9 mouse cellular contexts compared by ENCODE assay signal in the genomic region with DNA sequence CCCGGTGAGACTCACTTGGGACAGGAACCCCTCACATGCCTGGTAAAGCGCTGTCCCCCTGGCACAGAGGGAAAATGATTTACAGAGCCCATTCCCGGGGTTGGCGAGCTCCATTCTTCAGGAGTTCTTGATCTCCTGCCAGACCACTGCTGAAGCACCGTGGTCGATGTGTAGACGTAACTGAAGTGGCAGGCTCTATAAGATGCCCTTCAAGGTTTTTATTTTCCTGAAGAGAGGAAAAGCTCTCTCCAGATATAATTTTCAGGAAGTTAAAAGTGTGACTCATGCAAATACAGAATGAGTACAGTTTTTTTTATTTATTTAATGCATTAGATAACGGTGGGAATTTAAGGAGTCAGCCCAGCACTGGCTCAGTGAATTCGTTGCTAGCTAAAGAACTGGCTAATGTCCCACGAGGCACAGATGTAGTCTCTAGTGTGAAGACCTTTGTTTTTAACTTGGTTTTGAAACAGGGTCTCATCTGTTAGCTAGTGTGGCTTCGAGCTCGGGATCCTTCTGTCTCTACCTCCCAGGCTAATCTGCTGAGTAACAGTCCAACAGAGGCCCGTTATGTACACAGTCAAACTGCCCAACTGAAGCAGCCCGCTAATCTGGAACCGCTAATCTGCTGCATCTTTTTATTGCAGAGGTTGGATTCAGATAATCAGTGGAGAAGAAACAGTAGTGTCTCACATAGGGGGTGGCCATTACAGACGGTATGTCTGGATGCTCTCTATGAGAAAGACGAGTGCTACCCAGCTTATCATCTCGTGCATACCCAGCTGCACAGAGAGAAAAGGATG. TPM values are rescaled to one million over a fixed set of nuclear protein-coding genes. Genes with fewer than 3 reads are reported as not detected.
DNase-seq lines count a peak whose midpoint lies in the region; ATAC-seq and TF ChIP-seq lines count a peak whose summit lies in the region.
"Had no signal": no experiment of that assay in that cellular context is flagged by ENCODE, and none has a peak within 500 bp of the region (broad histone marks: within the 10 kb centered on the region; RNA-seq: fewer than 3 reads in every experiment).

No protein-coding gene starts in this region.

- intact Hi-C loops in gastrocnemius, postnatal 14 days (cut with DNase I; ENCODE audit: low total_unique reads) = no loop called here

- TF ChIP-seq CTCF in cortical plate, adult 2 months (IDR thresholded peaks at IDR 0.05; ENCODE audit: extremely low read depth, insufficient read depth, low read length) = no peak
- no peak for TF ChIP-seq CTCF in cerebellum, adult 2 months (IDR thresholded peaks at IDR 0.05; ENCODE audit: borderline replicate concordance, insufficient read depth, low read depth, low read length)

- no peak for TF ChIP-seq POLR2A in cortical plate, adult 2 months (IDR thresholded peaks at IDR 0.05; ENCODE audit: extremely low read depth, insufficient read depth, low read length)
- no peak for TF ChIP-seq POLR2A in cerebellum, adult 2 months (IDR thresholded peaks at IDR 0.05; ENCODE audit: borderline replicate concordance, insufficient read depth, low read length)

- H3K9ac ChIP-seq in lung, embryonic 15.5 days = no peak overlapping the region
- no peak overlapping the region for H3K9ac ChIP-seq in intestine, embryonic 14.5 days (ENCODE audit: low read length)
- no peak overlapping the region for H3K9ac ChIP-seq in neural tube, embryonic 14.5 days (replicated peaks; ENCODE audit: low read depth, low read length)

- peak overlapping the region; percentile 96; the same call in 1 of the 2 replicates for H3K27ac ChIP-seq in lung, embryonic 15.5 days
- peak overlapping the region; percentile 98; the same call in 1 of the 2 replicates for H3K27ac ChIP-seq in cortical plate, adult 2 months (ENCODE audit: insufficient read depth, low read length)
- peak overlapping the region; percentile 99; the same call in 1 of the 2 replicates for H3K27ac ChIP-seq in intestine, embryonic 14.5 days (ENCODE audit: low read depth)
- H3K27ac ChIP-seq in neural tube, embryonic 14.5 days (ENCODE audit: low read depth, low read length) = peak overlapping the region; percentile 60
- no peak overlapping the region; the same call in 1 of the 2 replicates for H3K27ac ChIP-seq in cerebellum, adult 2 months (ENCODE audit: insufficient read depth, low read length)

- H3K4me3 ChIP-seq in lung, embryonic 15.5 days = no peak overlapping the region
- H3K4me3 ChIP-seq in cortical plate, adult 2 months (ENCODE audit: insufficient read depth, low read length) = no peak overlapping the region
- no peak overlapping the region for H3K4me3 ChIP-seq in intestine, embryonic 14.5 days (ENCODE audit: low read depth, low read length)
- H3K4me3 ChIP-seq in neural tube, embryonic 14.5 days (ENCODE audit: low read depth, low read length) = no peak overlapping the region
- H3K4me3 ChIP-seq in cerebellum, adult 2 months (replicated peaks; ENCODE audit: insufficient read depth, low read depth, low read length) = no peak overlapping the region

- H3K36me3 ChIP-seq in lung, embryonic 15.5 days = peaks cover 10% of the 10 kb centered on the region
- H3K36me3 ChIP-seq in intestine, embryonic 14.5 days (ENCODE audit: control insufficient read depth, insufficient read depth, low read length) = peaks cover 10% of the 10 kb centered on the region
- H3K36me3 ChIP-seq in neural tube, embryonic 14.5 days (ENCODE audit: control insufficient read depth, insufficient read depth, low read length) = no peaks in the 10 kb centered on the region

- 41% methylated on average over 18 of the region's 18 CpGs for WGBS in lung, embryonic 15.5 days
- WGBS in intestine, embryonic 14.5 days = 46% methylated on average over 18 of the region's 18 CpGs
- WGBS in neural tube, embryonic 14.5 days = 26% methylated on average over 18 of the region's 18 CpGs
- WGBS in cerebellum, adult 2 months = 46% methylated on average over 18 of the region's 18 CpGs

- no peaks in the 10 kb centered on the region for H3K27me3 ChIP-seq in lung, embryonic 15.5 days
- no peaks in the 10 kb centered on the region for H3K27me3 ChIP-seq in intestine, embryonic 14.5 days (replicated peaks; ENCODE audit: control insufficient read depth, insufficient read depth, low read length)
- no peaks in the 10 kb centered on the region for H3K27me3 ChIP-seq in neural tube, embryonic 14.5 days (ENCODE audit: control insufficient read depth, insufficient read depth, low read length)
- no peaks in the 10 kb centered on the region for H3K27me3 ChIP-seq in cerebellum, adult 2 months (ENCODE audit: control insufficient read depth, insufficient read depth, low read length)

- H3K4me2 ChIP-seq in lung, embryonic 15.5 days = no peak overlapping the region
- no peak overlapping the region for H3K4me2 ChIP-seq in intestine, embryonic 14.5 days (ENCODE audit: low read length)
- H3K4me2 ChIP-seq in neural tube, embryonic 14.5 days (ENCODE audit: low read depth, low read length) = no peak overlapping the region

- no peaks in the 10 kb centered on the region for H3K9me3 ChIP-seq in lung, embryonic 15.5 days
- no peaks in the 10 kb centered on the region for H3K9me3 ChIP-seq in intestine, embryonic 14.5 days (ENCODE audit: control insufficient read depth, low read length)
- H3K9me3 ChIP-seq in neural tube, embryonic 14.5 days (ENCODE audit: control insufficient read depth, low read length) = no peaks in the 10 kb centered on the region

- H3K4me1 ChIP-seq in lung, embryonic 15.5 days = peaks cover 60% of the 10 kb centered on the region
- H3K4me1 ChIP-seq in cortical plate, adult 2 months (ENCODE audit: control insufficient read depth, insufficient read depth, low read length) = peaks cover 16% of the 10 kb centered on the region
- peaks cover 61% of the 10 kb centered on the region for H3K4me1 ChIP-seq in intestine, embryonic 14.5 days (replicated peaks; ENCODE audit: control insufficient read depth, insufficient read depth, low read length)
- H3K4me1 ChIP-seq in neural tube, embryonic 14.5 days (ENCODE audit: control insufficient read depth, insufficient read depth, low read length) = peaks cover 36% of the 10 kb centered on the region
- H3K4me1 ChIP-seq in cerebellum, adult 2 months (ENCODE audit: control insufficient read depth, insufficient read depth, low read length) = peaks cover 5% of the 10 kb centered on the region; the same call in 1 of the 2 replicates

- DNase-seq in lung, postnatal 14 days = no peak
- DNase-seq in intestine, embryonic 14.5 days (ENCODE audit: low spot score) = peak; percentile 51
- DNase-seq in cerebellum, adult 2 months = no peak
- no peak for DNase-seq in gastrocnemius, postnatal 14 days
- no peak for DNase-seq in layer of hippocampus, adult 18-20 months (ENCODE audit: low spot score in 2 of 2)

- ATAC-seq in lung, embryonic 15.5 days (ENCODE audit: borderline replicate concordance, extremely low read depth, low FRiP score, low TSS enrichment) = no peak
- ATAC-seq in intestine, embryonic 14.5 days (replicated peaks; ENCODE audit: low FRiP score, low TSS enrichment, low read depth) = no peak
- ATAC-seq in neural tube, embryonic 14.5 days (ENCODE audit: low read depth) = no peak

RNA-seq across cellular contexts. Expression of a gene that starts 23.2 kb away (rescaled TPM):
- 9.9 and 10.9 TPM in 2 replicates for polyA plus RNA-seq in lung, embryonic 15.5 days (2015; fragmentation: Nextera tagmentation; extraction: Ambion mirVana)
- 11.2 and 11.3 TPM in 2 replicates for polyA plus RNA-seq in cortical plate, adult 2 months (2012; rRNA removed)
- polyA plus RNA-seq in intestine, embryonic 14.5 days (2014; fragmentation: Nextera tagmentation; extraction: Ambion mirVana) = 10.4 and 13.5 TPM in 2 replicates
- polyA plus RNA-seq in neural tube, embryonic 14.5 days (2014; fragmentation: Nextera tagmentation; extraction: Ambion mirVana) = 10.0 and 13.5 TPM in 2 replicates
- 15.9 and 19.8 TPM in 2 replicates for polyA plus RNA-seq in cerebellum, adult 2 months (2012; rRNA removed)
- total RNA-seq in gastrocnemius, postnatal 14 days (2021) = 1 to 10 TPM; 7.3 to 8.1 TPM
- total RNA-seq in layer of hippocampus, adult 18-20 months (2021) = 1 to 10 TPM; 5.8 to 9.2 TPM

RNA-seq across cellular contexts. Expression of a gene that starts 23.5 kb away (rescaled TPM):
- 26.0 and 28.3 TPM in 2 replicates for polyA plus RNA-seq in lung, embryonic 15.5 days (2015; fragmentation: Nextera tagmentation; extraction: Ambion mirVana)
- 15.7 and 19.6 TPM in 2 replicates for polyA plus RNA-seq in cortical plate, adult 2 months (2012; rRNA removed)
- 21.9 and 28.8 TPM in 2 replicates for polyA plus RNA-seq in intestine, embryonic 14.5 days (2014; fragmentation: Nextera tagmentation; extraction: Ambion mirVana)
- 14.4 and 17.7 TPM in 2 replicates for polyA plus RNA-seq in neural tube, embryonic 14.5 days (2014; fragmentation: Nextera tagmentation; extraction: Ambion mirVana)
- 19.9 and 20.5 TPM in 2 replicates for polyA plus RNA-seq in cerebellum, adult 2 months (2012; rRNA removed)
- total RNA-seq in gastrocnemius, postnatal 14 days (2021) = 1 to 10 TPM; 7.0 to 7.4 TPM
- 10 to 100 TPM; 10.3 TPM for total RNA-seq in layer of hippocampus, adult 18-20 months (2021)

RNA-seq across cellular contexts. Expression of a gene that starts 23.6 kb away (rescaled TPM):
- 2.5 and 2.8 TPM in 2 replicates for polyA plus RNA-seq in lung, embryonic 15.5 days (2015; fragmentation: Nextera tagmentation; extraction: Ambion mirVana)
- polyA plus RNA-seq in cortical plate, adult 2 months (2012; rRNA removed) = not detected in 2 replicates
- polyA plus RNA-seq in intestine, embryonic 14.5 days (2014; fragmentation: Nextera tagmentation; extraction: Ambion mirVana) = 0.78 and 2.3 TPM in 2 replicates
- polyA plus RNA-seq in neural tube, embryonic 14.5 days (2014; fragmentation: Nextera tagmentation; extraction: Ambion mirVana) = not detected in 2 replicates
- not detected in 2 replicates for polyA plus RNA-seq in cerebellum, adult 2 months (2012; rRNA removed)
- not detected for total RNA-seq in gastrocnemius, postnatal 14 days (2021)
- total RNA-seq in layer of hippocampus, adult 18-20 months (2021) = not detected
- total RNA-seq: layer of hippocampus, postnatal 14 days had no signal
